Mouse (Mus musculus): ENCODE data around the gene Tmem189.
A peak's percentile ranks its signal among the peaks of the same experiment; 100 is the strongest.
"Not testable (repeated sequence)": the region's sequence is repeated elsewhere in the genome, so short reads cannot be mapped to it uniquely, and the experiment has no call there.

Gene Tmem189

DNA sequence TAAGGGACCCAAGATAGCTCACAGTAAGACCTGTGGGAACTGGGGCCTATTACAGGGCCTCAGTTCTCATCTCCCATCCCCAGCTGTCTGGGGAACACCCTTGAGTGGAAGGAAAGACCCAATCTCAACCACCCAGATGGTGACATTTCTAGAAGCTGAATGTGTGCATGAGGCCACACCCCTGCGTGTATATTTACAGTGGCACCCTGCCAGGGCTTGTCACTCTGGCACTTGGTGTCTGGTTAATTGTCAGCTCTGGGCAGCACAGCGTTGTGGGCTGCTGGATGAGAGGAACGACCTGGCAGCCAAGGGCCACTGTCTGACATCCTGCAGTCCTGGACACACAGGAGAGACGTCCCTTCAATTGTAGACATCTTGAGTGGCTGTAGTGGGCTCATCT lies 60.8 kb downstream of the Tmem189 start:
- DNase-seq (ENCODE audit: extremely low read depth, insufficient read length, low spot score): peak; percentile 57

GRCm38 (mm10) chr2:167627019-167627418 lies 62.6 kb downstream of the Tmem189 start:
- DNase-seq (ENCODE audit: extremely low read depth, insufficient read length, low spot score): no peak

DNA sequence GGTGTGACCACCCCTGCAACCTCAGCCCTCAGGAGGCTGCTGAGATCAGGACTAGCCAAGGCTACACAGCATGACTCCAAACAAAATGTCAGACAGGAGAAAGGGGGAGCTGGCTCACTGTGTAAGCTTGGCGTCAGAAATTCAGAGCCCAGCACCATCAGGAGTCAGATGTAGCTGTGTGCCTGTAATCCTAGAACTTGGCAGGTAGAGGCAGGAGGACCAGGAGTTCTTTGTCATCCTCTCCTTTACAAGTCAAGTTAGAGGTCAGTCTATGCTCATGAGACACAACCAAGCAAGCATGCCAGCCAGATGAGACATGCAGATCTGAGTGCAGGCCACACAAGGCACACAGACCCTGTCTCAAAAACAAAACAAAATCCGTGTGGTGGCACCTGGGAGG lies 64.0 kb downstream of the Tmem189 start:
- DNase-seq (ENCODE audit: extremely low read depth, insufficient read length, low spot score): no peak

DNA sequence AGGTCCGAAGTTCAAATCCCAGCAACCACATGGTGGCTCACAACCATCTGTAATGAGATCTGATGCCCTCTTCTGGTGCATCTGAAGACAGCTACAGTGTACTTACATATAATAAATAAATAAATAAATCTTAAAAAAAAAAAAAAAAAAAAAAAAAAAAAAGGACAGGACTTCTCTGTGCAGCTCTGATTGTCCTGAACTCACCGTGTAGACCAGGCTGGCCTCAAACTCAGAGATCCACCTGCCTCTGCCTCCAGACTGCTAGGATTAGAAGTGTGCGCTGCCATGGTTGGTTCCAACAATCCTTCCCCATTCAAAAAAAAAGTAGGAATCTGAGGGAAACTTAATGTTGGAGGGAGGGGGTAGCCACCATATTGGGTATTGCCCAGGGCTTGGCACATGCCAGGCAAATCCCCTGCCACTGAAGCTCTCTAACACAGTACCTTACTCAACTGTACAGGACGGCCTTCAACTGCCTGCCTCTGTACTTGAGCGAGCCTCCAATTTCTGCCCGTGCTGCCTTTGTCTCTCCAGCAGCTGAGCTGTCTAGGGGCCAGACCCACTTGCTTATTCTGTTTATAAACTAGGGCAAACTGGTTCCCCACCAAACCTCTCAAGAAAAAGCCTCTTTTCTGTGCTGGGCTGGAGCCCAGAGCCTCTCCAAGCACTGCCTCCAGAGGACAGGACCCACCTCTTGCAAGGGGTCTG lies 65.1 kb downstream of the Tmem189 start:
- DNase-seq (ENCODE audit: extremely low read depth, insufficient read length, low spot score): no peak

- no peak for DNase-seq (ENCODE audit: extremely low read depth, insufficient read length, low spot score)
Measured at GRCm38 (mm10) chr2:167622965-167623364, 66.7 kb downstream of the Tmem189 start.

DNA sequence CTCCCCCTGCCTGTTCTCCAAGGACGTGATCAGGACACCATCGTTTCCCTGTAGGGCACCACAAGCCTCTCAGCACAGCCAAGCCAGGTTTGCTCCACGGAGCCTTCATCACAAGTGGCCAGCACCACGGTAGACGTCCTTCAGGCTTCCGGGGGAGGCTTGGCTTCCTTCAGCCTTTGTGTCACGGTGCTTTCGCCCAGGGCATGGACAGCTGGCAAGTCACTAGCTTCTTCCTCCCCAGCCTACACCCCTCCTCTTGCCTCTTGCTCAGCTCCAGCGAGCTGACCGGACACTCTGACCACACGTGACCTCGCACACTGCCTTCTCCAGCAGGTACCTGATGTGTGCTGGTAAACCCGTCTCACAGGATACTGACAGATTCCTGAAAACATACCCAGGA lies 67.3 kb downstream of the Tmem189 start:
- DNase-seq (ENCODE audit: extremely low read depth, insufficient read length, low spot score): no peak

DNA sequence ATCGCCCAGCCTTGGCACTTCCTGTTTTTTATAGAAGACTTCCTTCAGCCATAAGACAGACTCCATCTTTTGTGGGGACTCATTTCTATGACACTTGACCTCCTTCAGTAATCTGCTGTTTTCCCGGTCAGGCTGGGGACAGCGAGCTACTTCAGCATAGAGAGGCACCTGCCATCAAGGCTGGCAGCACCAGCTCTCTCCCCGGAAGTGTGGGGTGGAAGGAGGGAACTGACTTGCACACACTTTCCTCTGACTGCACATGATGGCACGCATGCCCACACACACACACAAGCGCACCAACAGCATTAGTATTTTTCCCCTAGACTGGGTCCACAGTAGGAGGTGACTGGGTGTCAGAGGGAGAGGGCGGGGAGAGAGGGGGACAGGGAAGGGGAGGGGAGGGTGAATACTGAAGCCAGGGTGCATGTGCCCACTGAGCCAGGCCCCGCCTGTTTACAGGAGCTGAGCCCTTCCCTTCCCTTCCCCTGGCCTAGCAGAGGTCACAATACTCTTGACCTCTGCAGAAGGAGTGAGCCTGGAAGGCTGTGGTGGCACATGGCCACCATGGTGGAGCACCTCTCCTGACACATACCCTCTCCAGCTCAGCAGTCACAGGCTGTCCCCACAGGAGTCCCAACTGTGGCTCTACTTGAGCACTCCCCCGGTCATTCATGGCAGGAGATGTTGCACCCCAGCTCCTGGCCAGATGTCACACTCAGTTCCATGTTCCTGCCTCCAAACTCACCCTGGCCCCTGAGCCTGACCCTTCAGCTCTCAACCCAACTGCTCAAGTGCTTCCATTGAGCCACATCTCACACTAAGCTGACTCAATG lies 68.2 kb downstream of the Tmem189 start:
- DNase-seq (ENCODE audit: extremely low read depth, insufficient read length, low spot score): no peak

GRCm38 (mm10) chr2:167617472-167617871 lies 72.2 kb downstream of the Tmem189 start:
- DNase-seq (ENCODE audit: extremely low read depth, insufficient read length, low spot score): no peak

DNA sequence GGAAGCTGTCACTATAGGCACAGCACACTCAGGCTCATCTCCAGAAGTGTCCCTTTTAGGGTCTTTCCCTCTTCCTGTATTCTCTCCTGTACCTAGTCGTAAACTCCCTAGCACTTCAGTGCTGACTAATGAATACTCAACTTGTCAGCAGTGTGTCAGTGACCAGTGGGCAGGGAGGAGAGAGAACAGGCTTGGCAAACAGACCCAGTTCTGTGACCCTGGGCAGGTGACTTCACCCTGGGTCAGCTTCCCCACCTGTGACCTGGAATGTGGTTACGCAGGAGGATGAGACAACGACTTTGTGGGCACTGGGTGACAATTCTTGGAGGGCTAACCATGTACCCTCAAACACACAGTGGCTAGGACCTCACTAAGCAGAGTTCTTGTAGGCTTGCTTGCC lies 72.6 kb downstream of the Tmem189 start:
- DNase-seq (ENCODE audit: extremely low read depth, insufficient read length, low spot score): no peak

GRCm38 (mm10) chr2:167613335-167613734 lies 76.3 kb downstream of the Tmem189 start:
- not testable (repeated sequence) for DNase-seq (ENCODE audit: extremely low read depth, insufficient read length, low spot score)

DNA sequence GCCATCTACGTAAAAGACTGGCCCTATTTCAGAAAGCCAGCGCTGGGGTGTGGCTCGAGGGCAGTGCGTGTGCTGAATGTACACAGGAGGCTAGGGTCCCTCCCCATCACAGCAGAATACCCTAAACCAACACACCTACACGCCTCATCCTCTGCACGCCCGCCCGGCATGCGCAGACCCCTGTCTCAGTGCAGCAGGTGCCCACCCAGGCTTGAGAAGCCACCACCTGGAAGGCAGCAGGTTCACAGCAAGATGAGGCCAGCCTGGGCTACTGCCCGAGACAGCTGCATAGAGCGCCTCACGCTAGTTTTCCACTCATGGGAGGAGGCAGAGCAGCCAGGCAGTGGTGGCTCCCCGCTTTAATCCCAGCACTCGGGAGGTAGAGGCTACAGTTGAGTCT lies 77.5 kb downstream of the Tmem189 start:
- no peak for DNase-seq (ENCODE audit: extremely low read depth, insufficient read length, low spot score)

- DNase-seq (ENCODE audit: extremely low read depth, insufficient read length, low spot score): no peak
Measured at GRCm38 (mm10) chr2:167611287-167611686, 78.3 kb downstream of the Tmem189 start.

DNA sequence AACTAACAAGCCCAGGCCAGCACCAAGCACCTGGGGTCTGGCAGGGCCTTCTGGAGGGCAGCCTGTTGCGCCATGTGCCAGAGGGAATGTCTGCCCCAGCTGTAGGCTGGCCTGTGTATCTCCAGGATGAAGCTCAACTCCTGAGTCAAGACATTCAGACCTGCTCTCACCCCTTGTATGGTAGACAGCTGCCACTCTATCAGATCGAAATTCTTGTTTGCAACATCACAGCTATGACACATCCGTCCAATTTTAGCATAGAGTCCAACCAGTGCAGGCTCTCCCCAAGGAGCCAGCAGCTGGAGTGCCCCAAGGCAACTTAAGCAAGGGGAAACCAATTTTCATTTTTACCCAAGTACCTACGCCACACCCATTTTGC lies 82.9 kb downstream of the Tmem189 start:
- DNase-seq (ENCODE audit: extremely low read depth, insufficient read length, low spot score): peak; percentile 65

- no peak for DNase-seq (ENCODE audit: extremely low read depth, insufficient read length, low spot score)
Measured at GRCm38 (mm10) chr2:167605817-167606744, 83.5 kb downstream of the Tmem189 start.

- DNase-seq (ENCODE audit: extremely low read depth, insufficient read length, low spot score): peak; percentile 59
Measured at GRCm38 (mm10) chr2:167605178-167605794, 84.3 kb downstream of the Tmem189 start.

DNA sequence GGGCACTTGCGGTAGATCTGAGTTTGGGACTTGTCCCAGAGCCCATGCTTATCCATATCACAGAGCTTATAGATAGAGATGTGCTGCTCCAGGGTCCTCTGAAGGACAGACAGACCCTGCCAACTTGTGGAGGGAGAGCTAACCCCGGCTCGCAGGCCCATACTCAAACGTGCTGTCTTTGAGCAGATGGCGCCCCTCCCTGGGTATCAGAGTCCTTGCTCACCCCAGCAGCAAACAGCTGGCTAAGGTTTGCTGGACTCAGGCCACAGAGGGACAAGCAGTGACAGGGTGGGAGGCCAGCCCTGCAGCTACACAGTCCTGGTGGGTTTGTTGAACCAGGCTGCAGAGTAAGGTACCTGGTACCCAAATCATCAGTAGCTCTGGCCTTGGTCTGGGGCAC lies 86.6 kb downstream of the Tmem189 start:
- no peak for DNase-seq (ENCODE audit: extremely low read depth, insufficient read length, low spot score)

- DNase-seq (ENCODE audit: extremely low read depth, insufficient read length, low spot score): no peak
Measured at GRCm38 (mm10) chr2:167602364-167602763, 87.3 kb downstream of the Tmem189 start.

DNA sequence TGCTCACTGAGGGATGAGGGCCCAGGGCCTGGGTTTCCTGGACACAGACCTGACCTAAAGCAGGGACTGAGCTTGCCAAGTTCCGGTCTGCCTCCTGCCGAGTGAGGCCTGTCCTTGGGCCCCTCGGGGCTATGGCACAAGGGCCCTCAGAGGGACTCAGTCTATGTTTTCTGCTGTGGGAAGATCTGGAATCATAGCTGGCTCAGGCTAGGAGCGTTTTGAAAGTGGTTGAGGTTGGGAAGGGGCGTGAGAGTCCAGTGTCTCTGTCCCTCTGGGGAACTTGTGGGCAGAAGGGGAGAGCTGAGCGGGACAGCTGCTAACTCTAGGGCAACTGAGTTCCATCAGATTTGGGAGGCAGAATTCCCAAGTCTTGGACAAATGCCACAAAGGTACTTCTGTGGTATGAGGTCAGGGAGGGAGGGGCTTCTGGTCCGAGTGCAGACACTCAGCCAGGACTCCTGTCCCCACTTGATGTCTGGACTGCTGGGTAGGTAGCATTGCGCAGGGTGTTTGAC lies 89.1 kb downstream of the Tmem189 start:
- DNase-seq (ENCODE audit: extremely low read depth, insufficient read length, low spot score): no peak

GRCm38 (mm10) chr2:167599917-167600316 lies 89.7 kb downstream of the Tmem189 start:
- DNase-seq (ENCODE audit: extremely low read depth, insufficient read length, low spot score): no peak

GRCm38 (mm10) chr2:167599195-167599594 lies 90.4 kb downstream of the Tmem189 start:
- DNase-seq (ENCODE audit: extremely low read depth, insufficient read length, low spot score): no peak

Data from 3134 (cell line).